Mouse (Mus musculus) urinary bladder, postnatal 14 days (tissue): ENCODE results near the gene Srgap2.

Experiments used
- DNase-seq: peaks from one replicate; pipeline ENCODE4 v3.0.0; 2021; ENCODE audit warnings: low spot score

Srgap2 gene

GRCm38 (mm10) chr1:131417821-131418660, 109.1 kb downstream of the Srgap2 start:
- no peak for DNase-seq

DNA sequence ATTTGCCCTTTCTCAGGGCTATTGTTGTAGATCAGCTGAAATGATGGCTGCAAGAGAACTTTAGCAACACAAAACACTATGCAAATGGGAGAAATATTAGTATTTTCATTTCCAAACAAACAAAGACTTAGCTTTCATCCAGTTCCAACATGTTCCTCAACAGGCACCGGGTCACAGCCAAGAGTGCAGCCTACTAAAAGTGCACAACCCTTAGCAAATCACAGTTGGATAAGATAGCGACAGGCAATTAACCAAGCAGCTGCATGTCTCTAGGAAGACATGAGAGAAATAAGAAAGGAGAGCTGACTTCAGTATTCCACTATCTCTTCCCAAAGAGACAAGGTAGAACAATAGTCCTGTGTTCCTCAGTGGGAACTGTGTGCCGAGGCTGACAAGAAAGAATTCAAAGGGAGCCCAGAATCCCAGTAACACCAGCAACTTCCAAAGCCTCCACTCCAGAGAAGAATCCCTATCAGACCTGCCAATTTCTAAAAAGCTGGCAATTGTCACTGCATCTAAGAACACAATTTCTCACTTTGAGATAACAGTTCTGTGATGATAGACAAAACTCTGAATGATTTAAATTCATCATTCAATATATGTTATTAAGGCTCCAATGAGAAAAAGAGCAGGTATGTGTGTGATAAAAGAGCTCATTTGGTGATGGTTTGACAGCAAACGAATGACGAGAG, 109.9 kb downstream of the Srgap2 start:
- DNase-seq, result no peak

DNA sequence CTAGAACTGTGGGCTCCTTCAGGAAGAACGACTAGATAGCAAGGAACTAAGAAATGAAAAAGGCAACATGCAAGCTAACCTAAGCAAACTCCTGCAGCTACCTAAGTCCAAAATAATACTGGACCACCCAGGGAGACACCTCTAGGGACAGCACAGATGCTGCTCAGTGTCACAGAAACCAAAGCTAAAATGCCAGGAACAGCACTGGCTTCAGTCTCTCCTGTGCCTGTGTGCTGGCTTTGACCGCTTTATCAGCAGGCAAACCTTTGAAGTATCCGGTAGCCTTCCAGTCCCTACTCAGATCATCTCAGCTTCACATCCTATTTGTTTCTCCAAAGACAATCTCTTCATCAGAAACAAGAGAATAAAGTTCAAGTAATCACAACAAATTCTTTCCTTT, 123.6 kb downstream of the Srgap2 start:
- no peak for DNase-seq

GRCm38 (mm10) chr1:131400844-131401243, 126.3 kb downstream of the Srgap2 start:
- no peak for DNase-seq

GRCm38 (mm10) chr1:131398181-131398580, 129.0 kb downstream of the Srgap2 start:
- DNase-seq, result no peak

DNA sequence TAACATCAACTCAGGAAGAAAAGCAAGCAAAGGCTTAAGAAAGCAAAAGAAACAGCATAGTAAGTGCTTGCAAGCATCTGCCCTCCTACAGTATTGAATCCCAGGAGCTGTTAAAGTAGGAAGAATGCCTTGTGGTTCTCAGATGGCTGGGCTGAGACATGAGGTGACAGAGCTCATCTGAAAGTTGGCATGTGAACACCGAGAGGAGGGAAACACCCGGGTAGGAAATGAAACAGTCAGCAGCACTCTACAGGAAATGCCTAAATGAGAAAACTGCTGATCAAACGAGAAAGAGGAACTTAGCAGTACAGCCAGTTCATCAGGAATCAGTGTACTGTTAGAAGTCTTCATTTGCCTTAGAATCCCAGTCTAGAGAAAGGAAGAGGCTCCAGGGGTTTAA, 142.7 kb downstream of the Srgap2 start:
- DNase-seq, result no peak

- no peak for DNase-seq
Measured at GRCm38 (mm10) chr1:131382184-131382583, 145.0 kb downstream of the Srgap2 start.

GRCm38 (mm10) chr1:131380254-131380653, 146.9 kb downstream of the Srgap2 start:
- no peak for DNase-seq

GRCm38 (mm10) chr1:131378914-131379474, 148.2 kb downstream of the Srgap2 start:
- no peak for DNase-seq

DNA sequence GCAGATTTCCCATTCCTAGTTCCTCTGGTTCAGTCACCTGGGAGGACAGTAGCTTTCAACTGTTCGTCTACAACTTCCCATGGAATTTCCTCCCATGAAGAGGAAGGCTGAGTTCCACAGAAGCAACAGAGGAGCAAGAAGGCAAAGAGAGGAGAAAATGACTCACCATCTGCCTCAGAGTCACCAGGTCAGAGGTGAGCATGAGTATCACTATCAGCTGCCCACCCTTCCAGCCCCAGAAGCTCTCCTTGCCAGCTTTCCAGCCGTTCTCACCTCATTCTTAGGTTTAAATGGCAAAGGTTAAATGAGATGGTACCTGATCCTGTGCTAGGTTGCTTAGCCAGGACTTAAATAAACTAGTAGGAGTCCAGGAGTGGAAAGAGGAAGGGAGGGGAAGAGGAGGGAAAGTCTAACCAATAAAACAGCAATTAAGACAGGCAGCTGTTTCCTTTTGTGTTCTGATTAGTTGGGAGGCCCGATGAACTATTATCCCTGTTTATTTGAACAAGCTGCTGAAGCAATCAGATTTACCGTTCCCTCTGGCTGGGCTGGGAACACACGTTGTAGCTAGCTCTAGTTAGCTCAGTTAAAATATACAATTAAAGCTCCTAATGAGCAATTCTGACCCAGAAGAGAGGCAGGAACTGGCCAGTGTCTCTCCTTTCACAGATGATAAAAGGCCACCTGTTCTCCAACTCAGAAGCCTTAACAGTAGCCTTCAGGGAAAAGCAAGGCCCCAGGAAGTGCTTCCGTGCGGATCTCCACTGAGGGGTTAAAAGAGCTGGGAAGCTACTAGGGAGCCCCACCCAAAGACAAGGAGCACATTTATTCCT, 148.9 kb downstream of the Srgap2 start:
- DNase-seq, result no peak

GRCm38 (mm10) chr1:131365832-131366231, 161.3 kb downstream of the Srgap2 start:
- no peak for DNase-seq

DNA sequence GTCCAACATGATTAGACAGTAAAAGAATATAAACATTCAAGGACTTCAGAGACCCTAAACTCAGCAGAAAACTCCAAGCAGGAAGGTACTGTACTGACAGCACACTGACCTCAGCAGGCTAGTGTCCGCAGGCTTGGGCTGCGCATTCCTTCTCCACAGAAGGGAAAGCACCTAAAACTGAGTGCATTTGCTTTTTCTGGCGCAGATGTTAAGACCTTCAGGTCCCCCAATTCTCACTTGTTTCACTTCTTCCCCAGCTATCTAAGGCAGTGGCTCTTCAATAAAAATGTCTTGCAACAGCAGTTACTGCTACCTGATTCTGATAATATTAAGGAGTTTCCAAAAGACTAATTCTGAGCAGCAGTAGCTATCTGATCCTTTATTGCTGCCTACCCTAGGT, 162.7 kb downstream of the Srgap2 start:
- DNase-seq, result no peak

- no peak for DNase-seq
Measured at GRCm38 (mm10) chr1:131363887-131364286, 163.3 kb downstream of the Srgap2 start.

GRCm38 (mm10) chr1:131362089-131362488, 165.1 kb downstream of the Srgap2 start:
- no peak for DNase-seq

- no peak for DNase-seq
Measured at GRCm38 (mm10) chr1:131360800-131361199, 166.4 kb downstream of the Srgap2 start.

DNA sequence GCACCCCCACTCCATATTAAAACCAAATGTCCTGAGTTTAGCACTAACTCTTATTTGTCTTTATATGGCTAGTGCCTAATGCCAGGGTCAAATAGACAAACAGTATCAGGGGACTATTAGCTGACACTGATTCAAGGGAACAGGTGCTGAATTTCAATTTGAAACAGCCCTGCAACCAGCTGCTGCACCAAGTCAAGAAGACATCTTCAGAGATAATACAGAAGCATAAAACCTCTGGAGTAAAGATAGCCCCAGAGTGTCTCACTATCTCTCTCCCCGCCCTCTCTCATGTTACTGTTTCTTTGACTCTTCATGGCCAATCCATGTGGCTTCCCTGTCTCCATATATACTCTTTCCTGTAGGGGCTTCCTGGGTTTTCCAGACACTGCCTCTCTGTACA, 167.5 kb downstream of the Srgap2 start:
- DNase-seq, result no peak

GRCm38 (mm10) chr1:131357213-131357612, 169.9 kb downstream of the Srgap2 start:
- DNase-seq, result no peak

DNA sequence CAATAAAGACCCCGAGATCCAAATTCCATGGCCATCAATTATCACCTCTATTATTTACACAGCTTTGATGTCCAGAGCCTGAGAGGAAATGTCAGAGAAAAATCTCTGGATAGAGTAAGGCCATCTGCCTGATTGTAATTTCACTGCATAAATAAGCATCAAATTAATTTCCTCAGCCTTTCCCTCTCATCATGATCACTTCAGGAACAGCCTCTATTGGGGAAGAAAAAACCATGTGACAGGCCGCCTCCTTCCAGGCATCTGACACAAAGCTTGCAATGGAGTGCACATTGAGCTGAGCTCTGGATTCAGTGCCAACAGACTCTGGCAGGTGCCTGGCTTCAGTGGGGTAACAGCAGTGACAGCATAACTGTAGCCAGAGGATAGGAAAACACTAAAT, 175.7 kb downstream of the Srgap2 start:
- no peak for DNase-seq

DNA sequence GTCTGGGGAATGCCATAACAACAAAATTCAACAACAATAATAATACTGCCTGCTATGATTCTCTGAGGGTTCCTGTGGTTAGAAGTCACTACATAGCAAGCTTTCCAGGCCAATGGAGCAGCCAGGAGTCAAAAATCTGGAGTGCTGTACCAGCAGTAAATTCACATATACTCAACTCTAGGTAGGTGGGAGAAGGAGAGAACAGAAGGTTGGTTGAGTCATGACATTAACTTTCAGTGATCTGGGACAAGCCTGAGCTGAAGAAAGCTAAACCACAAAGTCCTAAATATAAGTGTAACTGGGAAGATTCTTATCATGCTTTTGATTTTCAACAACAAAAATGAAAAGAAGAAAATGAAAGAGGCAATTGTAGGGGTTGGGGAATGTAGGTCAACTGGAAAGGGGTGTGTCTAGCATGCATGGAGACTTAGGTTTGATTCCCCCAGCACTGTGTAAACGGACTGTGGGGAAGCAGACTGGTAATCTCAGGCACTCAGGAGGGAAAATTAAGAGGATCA, 177.1 kb downstream of the Srgap2 start:
- no peak for DNase-seq

DNA sequence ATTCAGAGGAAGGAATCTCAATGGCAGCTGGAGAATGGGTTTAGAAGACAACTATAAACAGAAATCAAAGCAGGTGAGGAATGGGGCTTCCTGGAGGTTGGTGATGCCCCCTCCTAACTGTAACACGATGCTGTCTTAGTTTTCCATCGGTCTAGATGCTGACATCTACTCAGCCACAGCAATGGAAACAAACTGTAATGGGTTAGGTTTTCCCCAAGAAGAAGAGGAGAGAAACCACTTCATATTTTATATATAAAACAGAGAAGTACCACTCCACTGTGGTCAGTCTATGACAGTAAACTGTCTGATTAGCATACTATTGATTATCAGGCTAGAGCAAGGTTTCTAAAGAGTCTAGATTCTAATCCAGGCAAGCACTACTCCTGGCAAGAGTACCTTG, 179.4 kb downstream of the Srgap2 start:
- no peak for DNase-seq

- no peak for DNase-seq
Measured at GRCm38 (mm10) chr1:131346916-131347555, 180.1 kb downstream of the Srgap2 start.
